Mouse (Mus musculus) ES-Bruce4 (cell line): Measurements from ENCODE around the gene Olfr1305. TPM values are rescaled to one million over a fixed set of nuclear protein-coding genes. Genes with fewer than 3 reads are reported as not detected.

Experiments used
- H3K27ac ChIP-seq: 2 replicates; pipeline ENCODE4 v1.5.1; 2012; ENCODE audit warnings: low read length, inconsistent platforms; ENCODE audit not compliant: insufficient read depth
- H3K27me3 ChIP-seq: 2 replicates; pipeline ENCODE4 v1.6.1; 2012; ENCODE audit warnings: mild to moderate bottlenecking, low read length, inconsistent platforms; ENCODE audit not compliant: control insufficient read depth, poor library complexity, insufficient read depth, severe bottlenecking
- H3K36me3 ChIP-seq: 2 replicates; pipeline ENCODE4 v1.6.1; 2012; ENCODE audit warnings: inconsistent platforms, mild to moderate bottlenecking, low read length, moderate library complexity; ENCODE audit not compliant: control insufficient read depth, poor library complexity, insufficient read depth, severe bottlenecking
- H3K4me1 ChIP-seq: one replicate; pipeline ENCODE4 v1.8.1; 2011; ENCODE audit warnings: low read length; ENCODE audit not compliant: control insufficient read depth, insufficient read depth
- H3K4me3 ChIP-seq: 2 replicates; pipeline ENCODE4 v1.5.1; 2011; ENCODE audit warnings: low read depth, mild to moderate bottlenecking, low read length
- H3K9ac ChIP-seq: 2 replicates; pipeline ENCODE4 v1.6.1; 2012; ENCODE audit warnings: low read depth, mild to moderate bottlenecking, inconsistent platforms; ENCODE audit not compliant: poor library complexity, severe bottlenecking
- H3K9me3 ChIP-seq: replicated peaks from 2 replicates; pipeline ENCODE4 v1.6.1; 2012; ENCODE audit warnings: mild to moderate bottlenecking, low read length, inconsistent platforms; ENCODE audit not compliant: control insufficient read depth, poor library complexity, insufficient read depth, severe bottlenecking
- CTCF ChIP-seq: IDR thresholded peaks from one replicate; pipeline ENCODE4 v1.8.1; 2011; ENCODE audit warnings: low read depth, low read length
- EP300 ChIP-seq: IDR thresholded peaks from 2 replicates; pipeline ENCODE4 v1.6.1; 2011; ENCODE audit warnings: low read depth, low read length; ENCODE audit not compliant: insufficient read depth
- POLR2A ChIP-seq: IDR thresholded peaks from one replicate; pipeline ENCODE4 v1.8.1; 2011; ENCODE audit warnings: low read length; ENCODE audit not compliant: insufficient read depth
- polyA plus RNA-seq: library from polyadenylated mRNA; stranded (reverse); fragments of >200 nt; gene quantifications from 2 replicates; pipeline ENCODE4 v1.2.4, GENCODE M21; 2011; ENCODE audit warnings: low read depth; ENCODE audit not compliant: missing spikeins, insufficient read depth, insufficient read length

Olfr1305 gene
- polyA plus RNA-seq: not detected in 2 replicates

- H3K9me3 ChIP-seq: no peaks in the 10 kb centered on the region
- no peaks in the 10 kb centered on the region for H3K36me3 ChIP-seq
- no peak within 1 kb of the TSS for H3K4me3 ChIP-seq
- no peak for TF ChIP-seq POLR2A
- no peak for TF ChIP-seq EP300
- no peak for TF ChIP-seq CTCF
- no peak within 1 kb of the TSS for H3K9ac ChIP-seq
- H3K4me1 ChIP-seq: no peaks in the 10 kb centered on the region
- H3K27me3 ChIP-seq: no peaks in the 10 kb centered on the region
- no peak within 1 kb of the TSS for H3K27ac ChIP-seq
Measured at GRCm38 (mm10) chr2:111877049-111877448, at the start of gene Olfr1305. TSS of gene Olfr1305 (minus strand) at chr2:111877149.

GRCm38 (mm10) chr2:111916171-111916570, 39.2 kb upstream of the Olfr1305 start, which contains the start of gene Olfr1306:
TSS of gene Olfr1306 (minus strand) at chr2:111916271.
- H3K36me3 ChIP-seq: no peaks in the 10 kb centered on the region
- H3K4me3 ChIP-seq: no peak within 1 kb of the TSS
- no peaks in the 10 kb centered on the region for H3K4me1 ChIP-seq

GRCm38 (mm10) chr2:111820240-111820639, 56.7 kb downstream of the Olfr1305 start, which contains the start of gene Olfr1303:
TSS of gene Olfr1303 (minus strand) at chr2:111820340.
- Histone ChIP-seq H3K27ac (no peak within 1 kb of the TSS), H3K4me1 (no peaks in the 10 kb centered on the region)

More at GRCm38 (mm10) chr2:111916171-111916570, 39.2 kb upstream of the Olfr1305 start, which contains the start of gene Olfr1306:
- TF ChIP-seq EP300: no peak
- no peak for TF ChIP-seq POLR2A
- TF ChIP-seq CTCF: no peak
- Histone ChIP-seq H3K9me3 (no peaks in the 10 kb centered on the region), H3K9ac (no peak within 1 kb of the TSS), H3K27ac (no peak within 1 kb of the TSS), H3K27me3 (no peaks in the 10 kb centered on the region)

More at GRCm38 (mm10) chr2:111820240-111820639, 56.7 kb downstream of the Olfr1305 start, which contains the start of gene Olfr1303:
- Histone ChIP-seq H3K9me3 (no peaks in the 10 kb centered on the region), H3K27me3 (no peaks in the 10 kb centered on the region), H3K36me3 (no peaks in the 10 kb centered on the region), H3K4me3 (no peak within 1 kb of the TSS), H3K9ac (no peak within 1 kb of the TSS)
- TF ChIP-seq CTCF: no peak
- TF ChIP-seq EP300: no peak
- no peak for TF ChIP-seq POLR2A

Other genes starting within 250 kb of the Olfr1305 start
- not detected in 2 replicates for gene Olfr1298, start 227.9 kb downstream of the Olfr1305 start, polyA plus RNA-seq
- gene Olfr1299, start 215.7 kb downstream of the Olfr1305 start, polyA plus RNA-seq: not detected in 2 replicates
- not detected in 2 replicates for gene Olfr1301, start 126.1 kb downstream of the Olfr1305 start, polyA plus RNA-seq
- gene Olfr1302, start 99.7 kb downstream of the Olfr1305 start, polyA plus RNA-seq: not detected in 2 replicates
- gene Olfr1303, start 56.8 kb downstream of the Olfr1305 start, polyA plus RNA-seq: not detected in 2 replicates
- not detected in 2 replicates for gene Olfr1306, start 39.1 kb upstream of the Olfr1305 start, polyA plus RNA-seq
- gene Olfr1307, start 72.3 kb upstream of the Olfr1305 start, polyA plus RNA-seq: 0.06 TPM in 2 replicates
- gene Olfr1308, start 87.8 kb upstream of the Olfr1305 start, polyA plus RNA-seq: not detected in 2 replicates
- 0.15 TPM in 1 of 2 replicates, not detected in the other for gene Olfr1309, start 113.1 kb upstream of the Olfr1305 start, polyA plus RNA-seq
- gene Olfr1310, start 135.6 kb upstream of the Olfr1305 start, polyA plus RNA-seq: 0.12 and 0.18 TPM in 2 replicates
- gene Olfr1311, start 147.3 kb upstream of the Olfr1305 start, polyA plus RNA-seq: not detected in 2 replicates
- gene Olfr1312, start 173.1 kb upstream of the Olfr1305 start, polyA plus RNA-seq: not detected in 2 replicates
- gene Olfr1313, start 200.7 kb upstream of the Olfr1305 start, polyA plus RNA-seq: not detected in 2 replicates
- gene Olfr1314, start 219.6 kb upstream of the Olfr1305 start, polyA plus RNA-seq: not detected in 2 replicates
- gene Olfr1315-ps1, start 238.3 kb upstream of the Olfr1305 start, polyA plus RNA-seq: not detected in 2 replicates